Mouse (Mus musculus) skeletal muscle tissue, postnatal 0 days (tissue): ENCODE measurements around the gene Defa21. TPM values are rescaled to one million over a fixed set of nuclear protein-coding genes. Genes with fewer than 3 reads are reported as not detected.

Experiments
- polyA plus RNA-seq: library from polyadenylated mRNA; unstranded; fragments of >200 nt; fragmentation: Nextera tagmentation; extraction: Ambion mirVana; gene quantifications from 2 replicates; pipeline ENCODE4 v1.2.1, GENCODE M21; 2015

The Defa21 gene
- not detected in 2 replicates for polyA plus RNA-seq

GRCm38 (mm10) chr8:21025245-21025644 is at the start of gene Defa21:
TSS of gene Defa21 (plus strand) at chr8:21025545.

GRCm38 (mm10) chr8:21054747-21055146 is 29.4 kb downstream of the Defa21 start, which contains the start of gene Defa23:
TSS of gene Defa23 (plus strand) at chr8:21055047.

GRCm38 (mm10) chr8:21064738-21065137 is 39.4 kb downstream of the Defa21 start, which contains the start of gene Defa35:
TSS of gene Defa35 (plus strand) at chr8:21065038.

Other genes with a start within 250 kb of the Defa21 start
- gene Defb33, start 132.9 kb upstream of the Defa21 start, polyA plus RNA-seq, result not detected in 2 replicates
- gene Gm15056, start 122.9 kb upstream of the Defa21 start, polyA plus RNA-seq, result not detected in 2 replicates
- gene Gm6040, start 103.5 kb upstream of the Defa21 start, polyA plus RNA-seq, result not detected in 2 replicates
- not detected in 2 replicates for gene AY761185, start 80.8 kb upstream of the Defa21 start, polyA plus RNA-seq
- not detected in 2 replicates for gene Defa23, start 29.5 kb downstream of the Defa21 start, polyA plus RNA-seq
- not detected in 2 replicates for gene Defa35, start 39.5 kb downstream of the Defa21 start, polyA plus RNA-seq
- not detected in 2 replicates for gene Defa25, start 58.9 kb downstream of the Defa21 start, polyA plus RNA-seq
- not detected in 2 replicates for gene Gm14851, start 70.5 kb downstream of the Defa21 start, polyA plus RNA-seq
- gene Defa30, start 109.1 kb downstream of the Defa21 start, polyA plus RNA-seq, result not detected in 2 replicates
- not detected in 2 replicates for gene Defa22, start 136.7 kb downstream of the Defa21 start, polyA plus RNA-seq
- gene Defa31, start 166.1 kb downstream of the Defa21 start, polyA plus RNA-seq, result not detected in 2 replicates
- gene Gm15293, start 176.0 kb downstream of the Defa21 start, polyA plus RNA-seq, result not detected in 2 replicates
- not detected in 2 replicates for gene Gm15292, start 224.2 kb downstream of the Defa21 start, polyA plus RNA-seq